Mouse (Mus musculus) lung, adult 2 months (tissue): ENCODE data around the gene Aldh16a1.

ENCODE experiments used
- CTCF ChIP-seq: fragments of 200-500 bp; IDR thresholded peaks from 2 replicates; pipeline ENCODE4 v1.5.1; 2011; ENCODE audit warnings: mild to moderate bottlenecking, low read length, control low read depth; ENCODE audit not compliant: insufficient read depth
- POLR2A ChIP-seq: fragments of 200-500 bp; IDR thresholded peaks from 2 replicates; pipeline ENCODE4 v1.6.1; 2011; ENCODE audit warnings: low read depth, mild to moderate bottlenecking, control low read depth, low read length, borderline replicate concordance; ENCODE audit errors: extremely low read depth

DNA sequence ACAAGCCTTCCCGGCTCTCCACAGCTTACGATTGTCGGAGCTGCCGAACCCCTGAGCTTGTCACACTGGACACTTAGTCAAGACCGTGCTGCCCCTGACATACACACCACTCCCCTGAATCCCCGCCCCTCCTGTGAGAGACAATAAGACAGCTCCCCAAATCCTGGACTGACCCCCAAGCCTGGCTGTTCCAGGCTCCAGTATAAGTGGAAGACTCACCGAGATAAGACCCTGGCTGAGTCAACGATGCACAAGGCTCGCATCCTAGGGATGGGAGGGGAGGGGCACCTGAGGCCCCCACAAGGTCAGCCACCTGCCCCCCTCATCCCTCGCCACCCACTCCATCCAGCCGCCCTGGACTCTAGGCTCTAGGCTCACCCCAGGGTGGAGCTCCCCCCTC is 22.5 kb downstream of the Aldh16a1 start:
- TF ChIP-seq CTCF = no peak
- no peak for TF ChIP-seq POLR2A
